Mouse (Mus musculus): ENCODE measurements around the gene Spata7. TPM values are rescaled to one million over a fixed set of nuclear protein-coding genes. Genes with fewer than 3 reads are reported as not detected.
A peak's percentile ranks its signal among the peaks of the same experiment; 100 is the strongest.

Gene Spata7
- polyA plus RNA-seq, 1 experiment from 2014 or later: 22.4 TPM

GRCm38 (mm10) chr12:98679906-98680305 lies 51.9 kb downstream of the Spata7 start:
- Histone ChIP-seq H3K27me3 (ENCODE audit: poor library complexity, severe bottlenecking) (no peaks in the 10 kb centered on the region), H3K4me3 (no peak overlapping the region), H3K9me3 (no peaks in the 10 kb centered on the region), H3K27ac (no peak overlapping the region), H3K36me3 (replicated peaks) (peaks cover 70% of the 10 kb centered on the region), H3K4me1 (no peaks in the 10 kb centered on the region)
- 92% methylated on average over 15 of the region's 15 CpGs for WGBS
- DNase-seq (ENCODE audit: extremely low spot score, low spot score): no peak

- H3K27me3 ChIP-seq (ENCODE audit: poor library complexity, severe bottlenecking): no peaks in the 10 kb centered on the region
- no peaks in the 10 kb centered on the region for H3K9me3 ChIP-seq
- no peak overlapping the region for H3K27ac ChIP-seq
- WGBS: 89% methylated on average over 15 of the region's 15 CpGs
- no peak overlapping the region for H3K4me3 ChIP-seq
- peaks cover 84% of the 10 kb centered on the region for H3K36me3 ChIP-seq (replicated peaks)
- DNase-seq (ENCODE audit: extremely low spot score, low spot score): no peak
- H3K4me1 ChIP-seq: no peaks in the 10 kb centered on the region
Observed at GRCm38 (mm10) chr12:98682196-98682595, 54.2 kb downstream of the Spata7 start.

GRCm38 (mm10) chr12:98683171-98683570 lies 55.2 kb downstream of the Spata7 start:
- Histone ChIP-seq H3K27ac (no peak overlapping the region), H3K4me3 (no peak overlapping the region), H3K4me1 (no peaks in the 10 kb centered on the region), H3K27me3 (ENCODE audit: poor library complexity, severe bottlenecking) (no peaks in the 10 kb centered on the region), H3K36me3 (replicated peaks) (peaks cover 88% of the 10 kb centered on the region), H3K9me3 (no peaks in the 10 kb centered on the region)
- no peak for DNase-seq (ENCODE audit: extremely low spot score, low spot score)
- 88% methylated on average over 11 of the region's 11 CpGs for WGBS

GRCm38 (mm10) chr12:98683574-98683973 lies 55.6 kb downstream of the Spata7 start:
- no peaks in the 10 kb centered on the region for H3K27me3 ChIP-seq (ENCODE audit: poor library complexity, severe bottlenecking)
- DNase-seq (ENCODE audit: extremely low spot score, low spot score): no peak
- WGBS: 81% methylated on average over 6 of the region's 6 CpGs
- no peak overlapping the region for H3K4me3 ChIP-seq
- H3K36me3 ChIP-seq (replicated peaks): peaks cover 88% of the 10 kb centered on the region
- H3K27ac ChIP-seq: no peak overlapping the region
- H3K4me1 ChIP-seq: no peaks in the 10 kb centered on the region
- H3K9me3 ChIP-seq: no peaks in the 10 kb centered on the region

GRCm38 (mm10) chr12:98690230-98690629 lies 62.3 kb downstream of the Spata7 start:
- no peaks in the 10 kb centered on the region for H3K9me3 ChIP-seq

GRCm38 (mm10) chr12:98697202-98697601 lies 69.2 kb downstream of the Spata7 start:
- peaks cover 78% of the 10 kb centered on the region for H3K36me3 ChIP-seq (replicated peaks)
- DNase-seq (ENCODE audit: extremely low spot score, low spot score): no peak
- 94% methylated on average over 5 of the region's 5 CpGs for WGBS
- no peak overlapping the region for H3K27ac ChIP-seq
- no peak overlapping the region for H3K4me3 ChIP-seq
- no peaks in the 10 kb centered on the region for H3K4me1 ChIP-seq
- H3K27me3 ChIP-seq (ENCODE audit: poor library complexity, severe bottlenecking): no peaks in the 10 kb centered on the region
- no peaks in the 10 kb centered on the region for H3K9me3 ChIP-seq

More at GRCm38 (mm10) chr12:98690230-98690629, 62.3 kb downstream of the Spata7 start:
- H3K27me3 ChIP-seq (ENCODE audit: poor library complexity, severe bottlenecking): no peaks in the 10 kb centered on the region
- H3K27ac ChIP-seq: no peak overlapping the region
- H3K36me3 ChIP-seq (replicated peaks): peaks cover 90% of the 10 kb centered on the region
- H3K4me1 ChIP-seq: no peaks in the 10 kb centered on the region
- WGBS: 87% methylated on average over 8 of the region's 8 CpGs
- DNase-seq (ENCODE audit: extremely low spot score, low spot score): no peak
- H3K4me3 ChIP-seq: no peak overlapping the region

- WGBS: 86% methylated on average over 9 of the region's 9 CpGs
Observed at GRCm38 (mm10) chr12:98701564-98701963, 73.6 kb downstream of the Spata7 start.

GRCm38 (mm10) chr12:98703554-98703953 lies 75.6 kb downstream of the Spata7 start:
- no peak for DNase-seq (ENCODE audit: extremely low spot score, low spot score)
- H3K9me3 ChIP-seq: no peaks in the 10 kb centered on the region
- WGBS: 88% methylated on average over 2 of the region's 2 CpGs
- no peaks in the 10 kb centered on the region for H3K4me1 ChIP-seq
- no peak overlapping the region for H3K4me3 ChIP-seq
- peaks cover 85% of the 10 kb centered on the region for H3K36me3 ChIP-seq (replicated peaks)
- H3K27me3 ChIP-seq (ENCODE audit: poor library complexity, severe bottlenecking): no peaks in the 10 kb centered on the region
- H3K27ac ChIP-seq: no peak overlapping the region

More at GRCm38 (mm10) chr12:98701564-98701963, 73.6 kb downstream of the Spata7 start:
- H3K9me3 ChIP-seq: no peaks in the 10 kb centered on the region
- H3K4me1 ChIP-seq: no peaks in the 10 kb centered on the region
- H3K27me3 ChIP-seq (ENCODE audit: poor library complexity, severe bottlenecking): no peaks in the 10 kb centered on the region
- H3K4me3 ChIP-seq: no peak overlapping the region
- peaks cover 83% of the 10 kb centered on the region for H3K36me3 ChIP-seq (replicated peaks)
- no peak for DNase-seq (ENCODE audit: extremely low spot score, low spot score)
- no peak overlapping the region for H3K27ac ChIP-seq

GRCm38 (mm10) chr12:98703961-98704360 lies 76.0 kb downstream of the Spata7 start:
- Histone ChIP-seq H3K36me3 (replicated peaks) (peaks cover 85% of the 10 kb centered on the region), H3K9me3 (no peaks in the 10 kb centered on the region), H3K27ac (no peak overlapping the region), H3K27me3 (ENCODE audit: poor library complexity, severe bottlenecking) (no peaks in the 10 kb centered on the region), H3K4me3 (no peak overlapping the region), H3K4me1 (no peaks in the 10 kb centered on the region)
- WGBS: 82% methylated on average over 10 of the region's 10 CpGs
- no peak for DNase-seq (ENCODE audit: extremely low spot score, low spot score)

- Histone ChIP-seq H3K4me1 (peaks cover 36% of the 10 kb centered on the region), H3K9me3 (no peaks in the 10 kb centered on the region), H3K4me3 (no peak overlapping the region), H3K27ac (no peak overlapping the region), H3K36me3 (replicated peaks) (peaks cover 14% of the 10 kb centered on the region), H3K27me3 (ENCODE audit: poor library complexity, severe bottlenecking) (no peaks in the 10 kb centered on the region)
- 66% methylated on average over 6 of the region's 6 CpGs for WGBS
- DNase-seq (ENCODE audit: extremely low spot score, low spot score): no peak
Observed at GRCm38 (mm10) chr12:98712819-98713218, 84.9 kb downstream of the Spata7 start.

- 0 out of 2 replicates have a peak overlapping the region, but pooled peaks have one; percentile 49 for H3K27ac ChIP-seq
- DNase-seq (ENCODE audit: extremely low spot score, low spot score): no peak
- H3K36me3 ChIP-seq (replicated peaks): peaks cover 6% of the 10 kb centered on the region
- WGBS: 61% methylated on average over 7 of the region's 7 CpGs
- no peaks in the 10 kb centered on the region for H3K9me3 ChIP-seq
- peaks cover 36% of the 10 kb centered on the region for H3K4me1 ChIP-seq
- no peaks in the 10 kb centered on the region for H3K27me3 ChIP-seq (ENCODE audit: poor library complexity, severe bottlenecking)
- H3K4me3 ChIP-seq: no peak overlapping the region
Observed at GRCm38 (mm10) chr12:98713621-98714103, 85.7 kb downstream of the Spata7 start.

GRCm38 (mm10) chr12:98714757-98715156 lies 86.8 kb downstream of the Spata7 start:
- H3K9me3 ChIP-seq: no peaks in the 10 kb centered on the region
- H3K27me3 ChIP-seq (ENCODE audit: poor library complexity, severe bottlenecking): no peaks in the 10 kb centered on the region
- no peak overlapping the region for H3K4me3 ChIP-seq
- H3K36me3 ChIP-seq (replicated peaks): no peaks in the 10 kb centered on the region
- H3K27ac ChIP-seq: peak overlapping the region; percentile 68; the same call in 1 of the 2 replicates
- H3K4me1 ChIP-seq: peaks cover 36% of the 10 kb centered on the region
- peak; percentile 53 for DNase-seq (ENCODE audit: extremely low spot score, low spot score)
- WGBS: 10% methylated on average over 11 of the region's 11 CpGs

GRCm38 (mm10) chr12:98716142-98716541 lies 88.2 kb downstream of the Spata7 start:
- Histone ChIP-seq H3K4me1 (peaks cover 36% of the 10 kb centered on the region), H3K9me3 (no peaks in the 10 kb centered on the region), H3K27me3 (ENCODE audit: poor library complexity, severe bottlenecking) (no peaks in the 10 kb centered on the region), H3K4me3 (no peak overlapping the region), H3K27ac (no peak overlapping the region), H3K36me3 (replicated peaks) (no peaks in the 10 kb centered on the region; the same call in 1 of the 2 replicates)
- 92% methylated on average over 2 of the region's 2 CpGs for WGBS
- DNase-seq (ENCODE audit: extremely low spot score, low spot score): no peak

Measured in forebrain, embryonic 10.5 days (tissue).